Mouse (Mus musculus): ENCODE measurements around the gene Tmem254c. TPM values are rescaled to one million over a fixed set of nuclear protein-coding genes. Genes with fewer than 3 reads are reported as not detected.
"Not testable (repeated sequence)": the region's sequence is repeated elsewhere in the genome, so short reads cannot be mapped to it uniquely, and the experiment has no call there.

Tmem254c gene
- polyA plus RNA-seq, 1 experiment from 2014 or later, result 68.1 TPM

GRCm38 (mm10) chr14:26047026-26047425 is 20.1 kb downstream of the Tmem254c start:
- WGBS, result no CpG with 5 or more reads among the region's 8 CpGs
- not testable (repeated sequence) for DNase-seq (ENCODE audit: low spot score); H3K4me2 ChIP-seq (ENCODE audit: low read length); H3K27ac ChIP-seq; H3K4me1 ChIP-seq (replicated peaks; ENCODE audit: insufficient read depth, low read length); H3K9ac ChIP-seq (ENCODE audit: low read depth, low read length); ATAC-seq (replicated peaks; ENCODE audit: low FRiP score, low read depth); H3K36me3 ChIP-seq (ENCODE audit: insufficient read depth, low read length); H3K27me3 ChIP-seq (ENCODE audit: insufficient read depth, low read length); H3K9me3 ChIP-seq (replicated peaks; ENCODE audit: low read length); H3K4me3 ChIP-seq (replicated peaks; ENCODE audit: low read depth, low read length)

- not testable (repeated sequence) for H3K27ac ChIP-seq; H3K27me3 ChIP-seq (ENCODE audit: insufficient read depth, low read length); H3K4me3 ChIP-seq (replicated peaks; ENCODE audit: low read depth, low read length); H3K9me3 ChIP-seq (replicated peaks; ENCODE audit: low read length); ATAC-seq (replicated peaks; ENCODE audit: low FRiP score, low read depth); H3K4me1 ChIP-seq (replicated peaks; ENCODE audit: insufficient read depth, low read length); H3K36me3 ChIP-seq (ENCODE audit: insufficient read depth, low read length); DNase-seq (ENCODE audit: low spot score); H3K4me2 ChIP-seq (ENCODE audit: low read length); H3K9ac ChIP-seq (ENCODE audit: low read depth, low read length)
- no CpG with 5 or more reads among the region's 5 CpGs for WGBS
Observed at GRCm38 (mm10) chr14:26045007-26045406, 22.1 kb downstream of the Tmem254c start.

- H3K9ac ChIP-seq (ENCODE audit: low read depth, low read length); ATAC-seq (replicated peaks; ENCODE audit: low FRiP score, low read depth); H3K27me3 ChIP-seq (ENCODE audit: insufficient read depth, low read length); DNase-seq (ENCODE audit: low spot score); H3K27ac ChIP-seq; H3K4me2 ChIP-seq (ENCODE audit: low read length); H3K4me3 ChIP-seq (replicated peaks; ENCODE audit: low read depth, low read length); H3K9me3 ChIP-seq (replicated peaks; ENCODE audit: low read length); H3K36me3 ChIP-seq (ENCODE audit: insufficient read depth, low read length); H3K4me1 ChIP-seq (replicated peaks; ENCODE audit: insufficient read depth, low read length): not testable (repeated sequence)
- no CpG with 5 or more reads among the region's 26 CpGs for WGBS
Observed at GRCm38 (mm10) chr14:26042611-26043010, 24.5 kb downstream of the Tmem254c start, which contains the start of gene Gm9780. Gene Gm9780, minus strand, starts transcription at chr14:26042711.

GRCm38 (mm10) chr14:26035439-26035838 is 31.7 kb downstream of the Tmem254c start:
- not testable (repeated sequence) for H3K4me2 ChIP-seq (ENCODE audit: low read length); H3K27me3 ChIP-seq (ENCODE audit: insufficient read depth, low read length); DNase-seq (ENCODE audit: low spot score); H3K9me3 ChIP-seq (replicated peaks; ENCODE audit: low read length); H3K9ac ChIP-seq (ENCODE audit: low read depth, low read length); H3K4me1 ChIP-seq (replicated peaks; ENCODE audit: insufficient read depth, low read length); H3K4me3 ChIP-seq (replicated peaks; ENCODE audit: low read depth, low read length); H3K27ac ChIP-seq; ATAC-seq (replicated peaks; ENCODE audit: low FRiP score, low read depth); H3K36me3 ChIP-seq (ENCODE audit: insufficient read depth, low read length)
- no CpG with 5 or more reads among the region's 6 CpGs for WGBS

GRCm38 (mm10) chr14:26034364-26034763 is 32.8 kb downstream of the Tmem254c start:
- ATAC-seq (replicated peaks; ENCODE audit: low FRiP score, low read depth); H3K27ac ChIP-seq; H3K4me2 ChIP-seq (ENCODE audit: low read length); H3K9ac ChIP-seq (ENCODE audit: low read depth, low read length); DNase-seq (ENCODE audit: low spot score); H3K9me3 ChIP-seq (replicated peaks; ENCODE audit: low read length); H3K27me3 ChIP-seq (ENCODE audit: insufficient read depth, low read length); H3K36me3 ChIP-seq (ENCODE audit: insufficient read depth, low read length); H3K4me1 ChIP-seq (replicated peaks; ENCODE audit: insufficient read depth, low read length); H3K4me3 ChIP-seq (replicated peaks; ENCODE audit: low read depth, low read length): not testable (repeated sequence)
- WGBS, result no CpG with 5 or more reads among the region's 3 CpGs

GRCm38 (mm10) chr14:26025653-26026052 is 41.5 kb downstream of the Tmem254c start:
- not testable (repeated sequence) for DNase-seq (ENCODE audit: low spot score); H3K27ac ChIP-seq; ATAC-seq (replicated peaks; ENCODE audit: low FRiP score, low read depth); H3K9me3 ChIP-seq (replicated peaks; ENCODE audit: low read length); H3K4me1 ChIP-seq (replicated peaks; ENCODE audit: insufficient read depth, low read length); H3K4me2 ChIP-seq (ENCODE audit: low read length); H3K27me3 ChIP-seq (ENCODE audit: insufficient read depth, low read length); H3K9ac ChIP-seq (ENCODE audit: low read depth, low read length); H3K36me3 ChIP-seq (ENCODE audit: insufficient read depth, low read length); H3K4me3 ChIP-seq (replicated peaks; ENCODE audit: low read depth, low read length)
- no CpG with 5 or more reads among the region's 12 CpGs for WGBS

- H3K27ac ChIP-seq; H3K36me3 ChIP-seq (ENCODE audit: insufficient read depth, low read length); H3K4me1 ChIP-seq (replicated peaks; ENCODE audit: insufficient read depth, low read length); DNase-seq (ENCODE audit: low spot score); ATAC-seq (replicated peaks; ENCODE audit: low FRiP score, low read depth); H3K9me3 ChIP-seq (replicated peaks; ENCODE audit: low read length); H3K9ac ChIP-seq (ENCODE audit: low read depth, low read length); H3K4me2 ChIP-seq (ENCODE audit: low read length); H3K4me3 ChIP-seq (replicated peaks; ENCODE audit: low read depth, low read length); H3K27me3 ChIP-seq (ENCODE audit: insufficient read depth, low read length): not testable (repeated sequence)
- no CpG with 5 or more reads among the region's 6 CpGs for WGBS
Observed at GRCm38 (mm10) chr14:26022831-26023230, 44.3 kb downstream of the Tmem254c start.

GRCm38 (mm10) chr14:26021555-26021954 is 45.6 kb downstream of the Tmem254c start:
- H3K4me2 ChIP-seq (ENCODE audit: low read length); DNase-seq (ENCODE audit: low spot score); H3K36me3 ChIP-seq (ENCODE audit: insufficient read depth, low read length); H3K9ac ChIP-seq (ENCODE audit: low read depth, low read length); H3K27ac ChIP-seq; H3K27me3 ChIP-seq (ENCODE audit: insufficient read depth, low read length); ATAC-seq (replicated peaks; ENCODE audit: low FRiP score, low read depth); H3K4me3 ChIP-seq (replicated peaks; ENCODE audit: low read depth, low read length); H3K4me1 ChIP-seq (replicated peaks; ENCODE audit: insufficient read depth, low read length); H3K9me3 ChIP-seq (replicated peaks; ENCODE audit: low read length): not testable (repeated sequence)
- no CpG with 5 or more reads among the region's 9 CpGs for WGBS

GRCm38 (mm10) chr14:26016414-26016813 is 50.7 kb downstream of the Tmem254c start:
- ATAC-seq (replicated peaks; ENCODE audit: low FRiP score, low read depth); H3K27ac ChIP-seq; H3K4me2 ChIP-seq (ENCODE audit: low read length); H3K9ac ChIP-seq (ENCODE audit: low read depth, low read length); H3K4me1 ChIP-seq (replicated peaks; ENCODE audit: insufficient read depth, low read length); H3K9me3 ChIP-seq (replicated peaks; ENCODE audit: low read length); H3K4me3 ChIP-seq (replicated peaks; ENCODE audit: low read depth, low read length); DNase-seq (ENCODE audit: low spot score); H3K36me3 ChIP-seq (ENCODE audit: insufficient read depth, low read length); H3K27me3 ChIP-seq (ENCODE audit: insufficient read depth, low read length): not testable (repeated sequence)
- no CpG with 5 or more reads among the region's 7 CpGs for WGBS

Measured in kidney, postnatal 0 days (tissue).